Mouse (Mus musculus) liver, embryonic 12.5 days (tissue): Measurements from ENCODE around the gene Vps37d. TPM values are rescaled to one million over a fixed set of nuclear protein-coding genes. Genes with fewer than 3 reads are reported as not detected.

Source experiments
- ATAC-seq: fragments of 200-750 bp; cut with Nextera tagmentation; 2 replicates; pipeline ENCODE4 v1.8.0; 2017; ENCODE audit warnings: moderate number of reproducible peaks, mild to moderate bottlenecking, moderate library complexity
- H3K27ac ChIP-seq: fragments of 300-500 bp; sonication (generic); 2 replicates; pipeline ENCODE4 v1.5.1; 2016; ENCODE audit warnings: mild to moderate bottlenecking
- H3K27me3 ChIP-seq: fragments of 300-500 bp; sonication (generic); replicated peaks from 2 replicates; pipeline ENCODE4 v1.6.1; 2016; ENCODE audit warnings: mild to moderate bottlenecking, moderate library complexity
- H3K36me3 ChIP-seq: fragments of 300-500 bp; sonication (generic); 2 replicates; pipeline ENCODE4 v1.6.1; 2016; ENCODE audit warnings: mild to moderate bottlenecking, moderate library complexity
- H3K4me1 ChIP-seq: fragments of 300-500 bp; sonication (generic); 2 replicates; pipeline ENCODE4 v1.6.1; 2016
- H3K4me2 ChIP-seq: fragments of 300-500 bp; sonication (generic); 2 replicates; pipeline ENCODE4 v1.6.1; 2016; ENCODE audit warnings: mild to moderate bottlenecking, moderate library complexity
- H3K4me3 ChIP-seq: fragments of 300-500 bp; sonication (generic); 2 replicates; pipeline ENCODE4 v1.5.1; 2016; ENCODE audit warnings: mild to moderate bottlenecking, moderate library complexity
- H3K9ac ChIP-seq: fragments of 300-500 bp; sonication (generic); 2 replicates; pipeline ENCODE4 v1.6.1; 2016; ENCODE audit warnings: mild to moderate bottlenecking, moderate library complexity
- H3K9me3 ChIP-seq: fragments of 300-500 bp; sonication (generic); replicated peaks from 2 replicates; pipeline ENCODE4 v1.6.1; 2016; ENCODE audit warnings: mild to moderate bottlenecking, moderate library complexity
- WGBS: fragments of 180-500 bp; shearing (Covaris S2); methylation state at CpG from one replicate; pipeline ENCODE4 v1.1.7; 2016; ENCODE audit not compliant: insufficient replicate concordance; 5-methylcytosine and 5-hydroxymethylcytosine counted together
- polyA plus RNA-seq: library from polyadenylated mRNA; unstranded; fragments of >200 nt; fragmentation: Nextera tagmentation; extraction: Ambion mirVana; gene quantifications from 2 replicates; pipeline ENCODE4 v1.2.1, GENCODE M21; 2016

Gene Vps37d
- polyA plus RNA-seq, 1 experiment from 2014 or later, result 1.3 TPM

- H3K4me3 ChIP-seq, result peak overlapping the region; percentile 51
- H3K27me3 ChIP-seq, result peaks cover 82% of the 10 kb centered on the region
- WGBS, result 1% methylated on average over 48 of the region's 48 CpGs
- H3K36me3 ChIP-seq, result no peaks in the 10 kb centered on the region
- H3K4me1 ChIP-seq, result peaks cover 20% of the 10 kb centered on the region
- ATAC-seq, result peak; percentile 78
- H3K9ac ChIP-seq, result peak overlapping the region; percentile 22; the same call in 1 of the 2 replicates
- H3K9me3 ChIP-seq, result no peaks in the 10 kb centered on the region
- peak overlapping the region; percentile 69 for H3K4me2 ChIP-seq
- H3K27ac ChIP-seq, result 0 out of 2 replicates have a peak overlapping the region, but pooled peaks have one; percentile 51
Observed at GRCm38 (mm10) chr5:135106758-135107256, 28.7 kb upstream of the Vps37d start.

DNA sequence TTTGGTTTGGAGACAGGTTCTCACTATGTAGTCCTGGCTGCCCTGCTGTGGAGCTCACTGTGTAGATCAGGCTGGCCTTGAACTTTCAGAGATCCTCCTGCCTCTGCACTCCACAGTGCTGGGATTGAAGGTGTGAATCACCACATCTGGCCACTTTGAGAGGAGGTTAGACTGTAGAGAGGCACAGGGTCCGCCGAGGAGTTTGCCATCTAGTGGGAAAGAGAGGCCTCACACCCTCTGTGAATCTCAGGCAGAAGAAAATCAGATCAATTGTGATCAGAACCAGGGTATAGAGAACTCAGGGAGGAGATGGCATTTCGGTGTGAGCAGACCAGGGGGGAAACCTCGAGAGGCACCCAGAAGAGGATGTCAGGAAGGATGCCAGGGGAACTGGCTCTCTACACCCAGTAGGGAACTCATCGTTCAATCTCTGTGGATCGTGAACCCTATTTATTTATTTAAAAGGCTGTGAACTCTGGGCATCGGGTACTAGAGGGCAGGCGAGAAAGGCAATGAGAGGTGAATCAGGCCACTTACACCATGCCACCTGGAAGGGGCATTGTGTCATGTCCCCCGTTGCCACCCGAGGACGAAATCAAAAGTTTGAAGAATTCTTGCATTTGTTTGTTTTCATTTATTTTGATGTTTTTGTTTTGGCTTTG, 26.1 kb upstream of the Vps37d start:
- no peak for ATAC-seq
- H3K9me3 ChIP-seq, result no peaks in the 10 kb centered on the region
- no peak overlapping the region for H3K9ac ChIP-seq
- peaks cover 76% of the 10 kb centered on the region for H3K27me3 ChIP-seq
- no peak overlapping the region for H3K4me2 ChIP-seq
- H3K4me3 ChIP-seq, result no peak overlapping the region
- peaks cover 20% of the 10 kb centered on the region for H3K4me1 ChIP-seq
- WGBS, result 52% methylated on average over 11 of the region's 11 CpGs
- H3K27ac ChIP-seq, result no peak overlapping the region
- no peaks in the 10 kb centered on the region for H3K36me3 ChIP-seq

DNA sequence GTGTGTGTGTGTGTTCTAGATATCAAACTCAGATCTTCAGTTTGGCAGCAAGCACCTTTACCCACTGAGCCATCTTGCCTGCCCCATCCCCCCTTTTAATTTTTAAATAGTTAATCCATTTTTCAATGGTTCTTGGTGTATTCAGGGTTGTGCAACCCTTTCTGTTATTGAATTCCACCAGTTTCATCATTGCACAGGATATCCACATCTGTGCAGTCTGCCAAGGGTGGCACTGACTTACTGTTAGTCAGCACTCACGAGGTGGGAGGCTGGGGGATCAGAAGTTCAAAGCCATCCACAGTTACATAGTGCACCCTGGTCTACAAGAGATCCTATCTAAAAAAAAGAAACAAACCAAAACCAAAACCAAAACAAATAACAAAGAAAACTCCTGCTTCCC, 22.9 kb upstream of the Vps37d start:
- Histone ChIP-seq H3K9me3 (no peaks in the 10 kb centered on the region), H3K27me3 (peaks cover 55% of the 10 kb centered on the region), H3K4me3 (no peak overlapping the region), H3K27ac (no peak overlapping the region), H3K4me1 (no peaks in the 10 kb centered on the region), H3K9ac (no peak overlapping the region), H3K36me3 (no peaks in the 10 kb centered on the region), H3K4me2 (no peak overlapping the region)
- WGBS, result 28% methylated on average over 1 of the region's 1 CpGs
- no peak for ATAC-seq

DNA sequence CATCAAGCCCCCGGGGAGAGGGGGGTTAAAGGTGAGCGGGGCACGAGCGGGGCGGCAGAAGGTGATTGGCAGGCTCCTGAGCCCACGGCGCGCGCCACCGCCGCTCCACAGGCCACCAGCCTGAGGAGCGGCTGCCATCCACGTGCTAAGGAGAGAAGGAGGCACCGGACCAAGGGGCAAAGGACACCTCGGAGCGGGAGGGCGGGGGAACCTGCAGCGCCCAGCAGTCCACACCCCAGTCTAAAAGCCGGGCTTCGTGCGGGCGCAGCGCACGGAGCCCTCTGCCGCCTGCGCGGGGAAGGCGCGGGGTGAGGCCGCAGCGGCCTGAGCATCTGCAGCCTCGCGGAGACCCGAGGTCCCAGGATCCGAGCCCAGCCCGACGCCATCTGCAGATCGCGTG, 11.6 kb upstream of the Vps37d start, which contains the start of gene Mlxipl:
Mlxipl (plus strand) TSS at position 238 of the 400 bp plus-strand sequence.
- no peaks in the 10 kb centered on the region for H3K9me3 ChIP-seq
- H3K27ac ChIP-seq, result no peak within 1 kb of the TSS
- ATAC-seq, result no peak
- WGBS, result 5% methylated on average over 39 of the region's 39 CpGs
- no peaks in the 10 kb centered on the region for H3K36me3 ChIP-seq
- peaks cover 88% of the 10 kb centered on the region for H3K27me3 ChIP-seq
- H3K4me3 ChIP-seq, result no peak within 1 kb of the TSS; the same call in 1 of the 2 replicates
- H3K4me1 ChIP-seq, result no peaks in the 10 kb centered on the region
- H3K9ac ChIP-seq, result no peak within 1 kb of the TSS
- H3K4me2 ChIP-seq, result peak within 1 kb of the TSS; percentile 38

- 44% methylated on average over 4 of the region's 4 CpGs for WGBS
- H3K4me2 ChIP-seq, result no peak overlapping the region
- no peak overlapping the region for H3K9ac ChIP-seq
- H3K9me3 ChIP-seq, result no peaks in the 10 kb centered on the region
- H3K4me1 ChIP-seq, result no peaks in the 10 kb centered on the region
- no peak for ATAC-seq
- no peaks in the 10 kb centered on the region for H3K36me3 ChIP-seq
- H3K27me3 ChIP-seq, result peaks cover 91% of the 10 kb centered on the region
- no peak overlapping the region for H3K4me3 ChIP-seq
- no peak overlapping the region for H3K27ac ChIP-seq
Observed at GRCm38 (mm10) chr5:135086871-135087270, 8.8 kb upstream of the Vps37d start.

DNA sequence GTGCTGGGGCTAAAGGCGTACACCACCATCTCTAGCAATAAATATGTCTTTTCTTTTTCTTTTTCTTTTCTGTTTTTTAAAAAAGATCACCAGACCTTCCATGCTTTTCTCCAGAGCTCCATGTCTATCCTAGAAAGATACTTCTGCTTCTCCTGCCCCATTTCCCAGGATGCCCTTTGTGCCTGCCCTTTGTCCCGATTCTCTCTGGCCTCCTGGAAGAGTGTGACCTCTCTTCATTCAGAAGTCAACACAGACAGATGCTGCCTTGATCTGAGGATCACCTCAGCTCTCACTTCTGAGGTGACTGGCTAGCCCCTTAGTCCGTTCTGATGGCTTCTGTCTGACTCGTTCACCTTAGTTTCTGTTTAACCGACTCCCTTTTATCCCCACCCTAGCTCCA, 2.5 kb upstream of the Vps37d start:
- H3K36me3 ChIP-seq, result no peaks in the 10 kb centered on the region
- no peak overlapping the region for H3K27ac ChIP-seq
- H3K4me1 ChIP-seq, result peaks cover 23% of the 10 kb centered on the region
- ATAC-seq, result no peak
- no peak overlapping the region for H3K9ac ChIP-seq
- no peak overlapping the region for H3K4me3 ChIP-seq
- no peak overlapping the region for H3K4me2 ChIP-seq
- H3K9me3 ChIP-seq, result no peaks in the 10 kb centered on the region
- WGBS, result 59% methylated on average over 5 of the region's 5 CpGs
- H3K27me3 ChIP-seq, result peaks cover 72% of the 10 kb centered on the region

- Histone ChIP-seq H3K9ac (no peak overlapping the region), H3K4me1 (peaks cover 23% of the 10 kb centered on the region)
- WGBS, result 78% methylated on average over 2 of the region's 2 CpGs
Observed at GRCm38 (mm10) chr5:135079578-135079977, 1.5 kb upstream of the Vps37d start.

DNA sequence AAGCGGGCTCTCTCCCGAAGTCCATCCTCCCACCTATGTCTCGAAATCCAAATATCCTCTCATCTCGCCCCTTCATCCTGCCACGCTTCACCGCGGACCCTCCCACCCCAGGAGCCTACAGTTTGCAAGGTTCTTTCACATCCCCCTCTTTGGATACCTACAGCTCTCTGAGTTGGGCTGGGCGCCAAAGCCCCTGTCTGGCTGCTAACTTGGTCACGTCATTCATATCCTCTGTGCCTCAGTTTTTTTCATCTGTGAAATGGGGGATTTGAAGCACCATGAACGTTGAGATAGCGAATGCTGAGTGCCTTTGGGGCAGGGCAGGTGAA, 380 bp upstream of the Vps37d start:
- H3K27me3 ChIP-seq, result peaks cover 65% of the 10 kb centered on the region
- ATAC-seq, result peak; percentile 33
- peak overlapping the region; percentile 67 for H3K4me3 ChIP-seq
- peak overlapping the region; percentile 81 for H3K9ac ChIP-seq
- no peak overlapping the region for H3K27ac ChIP-seq
- WGBS, result 4% methylated on average over 11 of the region's 11 CpGs
- H3K4me1 ChIP-seq, result peaks cover 26% of the 10 kb centered on the region
- no peaks in the 10 kb centered on the region for H3K36me3 ChIP-seq
- no peaks in the 10 kb centered on the region for H3K9me3 ChIP-seq
- peak overlapping the region; percentile 98 for H3K4me2 ChIP-seq

More at GRCm38 (mm10) chr5:135079578-135079977, 1.5 kb upstream of the Vps37d start:
- Histone ChIP-seq H3K4me3 (no peak overlapping the region), H3K27ac (no peak overlapping the region), H3K4me2 (no peak overlapping the region), H3K9me3 (no peaks in the 10 kb centered on the region), H3K36me3 (no peaks in the 10 kb centered on the region), H3K27me3 (peaks cover 67% of the 10 kb centered on the region)
- no peak for ATAC-seq

DNA sequence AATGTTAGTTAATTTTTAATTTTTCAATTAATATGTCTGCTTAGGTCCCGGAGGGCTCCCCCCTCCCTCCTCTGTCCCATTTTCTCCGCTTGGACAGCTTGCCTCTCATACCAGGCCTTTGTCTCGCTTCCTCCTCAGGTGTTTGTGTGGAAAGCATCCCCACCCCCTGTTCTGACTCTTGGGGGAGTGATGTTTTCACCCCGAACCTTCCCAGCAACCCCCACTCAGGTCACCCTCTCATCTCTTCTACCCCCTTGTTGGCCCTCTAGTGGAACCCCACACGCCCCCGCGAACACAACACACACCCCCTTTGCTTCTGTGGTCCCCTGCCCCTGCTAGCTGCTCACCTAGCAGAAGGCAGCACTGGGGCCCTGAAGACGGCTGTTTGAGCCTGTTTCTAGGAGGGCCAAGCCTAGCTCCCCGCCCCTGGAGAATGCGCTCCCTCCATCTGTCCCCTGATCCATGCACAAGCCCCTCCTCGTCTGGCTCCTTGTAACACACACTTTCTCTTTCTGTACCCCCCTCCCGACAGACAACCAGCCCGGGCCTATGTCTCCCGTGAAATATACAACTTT, 1.0 kb downstream of the Vps37d start:
- H3K27ac ChIP-seq, result no peak overlapping the region
- H3K36me3 ChIP-seq, result no peaks in the 10 kb centered on the region
- H3K9ac ChIP-seq, result peak overlapping the region; percentile 31; the same call in 1 of the 2 replicates
- peaks cover 55% of the 10 kb centered on the region for H3K27me3 ChIP-seq
- peak overlapping the region; percentile 98 for H3K4me2 ChIP-seq
- WGBS, result 50% methylated on average over 14 of the region's 14 CpGs
- peak overlapping the region; percentile 67 for H3K4me3 ChIP-seq
- no peaks in the 10 kb centered on the region for H3K9me3 ChIP-seq
- H3K4me1 ChIP-seq, result peaks cover 32% of the 10 kb centered on the region
- ATAC-seq, result no peak

- WGBS, result 79% methylated on average over 14 of the region's 14 CpGs
- no peak overlapping the region for H3K4me3 ChIP-seq
Observed at GRCm38 (mm10) chr5:135076368-135076767, 1.7 kb downstream of the Vps37d start.

DNA sequence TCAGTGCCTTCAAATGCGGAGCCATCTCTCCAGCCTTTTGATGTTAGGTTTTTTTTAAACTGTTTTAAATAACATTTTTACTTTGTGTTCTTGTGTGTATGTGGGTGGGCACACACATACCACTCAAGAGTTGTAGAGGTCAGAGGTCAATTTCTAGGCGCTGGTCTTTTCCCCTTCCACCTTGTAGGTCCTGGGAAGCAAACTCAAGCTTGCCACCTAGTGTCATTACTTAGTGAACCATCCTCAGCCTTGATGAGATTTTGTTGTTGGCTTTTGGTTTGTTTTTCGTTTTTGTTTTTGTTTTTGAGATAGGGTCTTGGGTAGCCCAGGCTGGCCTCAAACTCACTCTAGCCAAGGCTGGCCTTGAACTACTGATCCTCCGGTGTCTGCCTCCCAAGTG, 2.4 kb downstream of the Vps37d start:
- 56% methylated on average over 4 of the region's 4 CpGs for WGBS
- no peak overlapping the region for H3K9ac ChIP-seq
- H3K9me3 ChIP-seq, result no peaks in the 10 kb centered on the region
- H3K27me3 ChIP-seq, result peaks cover 48% of the 10 kb centered on the region
- H3K27ac ChIP-seq, result no peak overlapping the region
- H3K36me3 ChIP-seq, result no peaks in the 10 kb centered on the region
- no peak overlapping the region for H3K4me3 ChIP-seq
- H3K4me1 ChIP-seq, result peaks cover 36% of the 10 kb centered on the region
- H3K4me2 ChIP-seq, result no peak overlapping the region
- ATAC-seq, result no peak

More at GRCm38 (mm10) chr5:135076368-135076767, 1.7 kb downstream of the Vps37d start:
- no peak overlapping the region for H3K27ac ChIP-seq
- no peak overlapping the region for H3K9ac ChIP-seq
- H3K27me3 ChIP-seq, result peaks cover 52% of the 10 kb centered on the region
- no peaks in the 10 kb centered on the region for H3K9me3 ChIP-seq
- ATAC-seq, result no peak
- H3K4me1 ChIP-seq, result peaks cover 32% of the 10 kb centered on the region
- no peak overlapping the region for H3K4me2 ChIP-seq
- H3K36me3 ChIP-seq, result no peaks in the 10 kb centered on the region

DNA sequence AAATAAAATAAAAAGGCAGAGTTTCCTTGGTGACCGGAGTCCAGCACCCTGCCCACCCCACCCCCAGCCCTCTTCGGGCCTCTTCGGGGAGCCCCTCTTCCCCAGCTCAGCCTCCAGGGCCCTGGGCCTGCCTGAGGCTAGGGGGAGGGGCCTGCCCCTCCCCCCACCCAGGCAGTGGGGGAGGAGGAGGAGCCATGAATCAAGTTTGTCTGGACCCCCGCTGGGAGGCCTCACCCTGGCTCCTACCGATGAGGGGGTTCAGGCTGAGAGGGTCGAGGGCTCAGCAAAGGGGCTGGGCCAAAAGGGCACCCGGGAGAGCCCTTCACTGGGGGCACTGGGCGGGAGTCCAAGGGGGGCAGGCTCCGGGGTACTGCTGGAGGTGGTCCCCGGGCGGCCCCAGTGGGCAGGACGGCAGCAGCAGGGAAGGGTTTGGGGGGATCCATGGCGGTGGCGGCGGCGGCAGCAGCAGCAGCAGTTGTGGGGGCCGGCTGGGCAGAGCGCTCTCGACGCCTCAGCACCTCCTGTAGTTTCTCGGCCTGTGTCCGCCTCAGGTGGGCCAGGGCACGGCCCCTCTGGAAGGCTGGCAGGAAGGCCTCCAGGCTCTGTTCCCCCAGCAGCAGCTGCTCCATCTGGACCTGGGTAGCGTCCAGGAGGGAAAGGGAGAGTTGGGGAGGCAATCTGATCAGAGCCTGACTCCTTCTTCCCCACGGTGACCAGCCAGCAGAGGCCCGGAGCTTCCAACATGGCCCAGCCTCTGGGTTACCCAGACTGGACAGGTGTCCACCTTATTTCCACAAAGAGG, 4.5 kb downstream of the Vps37d start:
- no peaks in the 10 kb centered on the region for H3K36me3 ChIP-seq
- H3K4me1 ChIP-seq, result peaks cover 42% of the 10 kb centered on the region
- H3K4me3 ChIP-seq, result no peak overlapping the region
- no peaks in the 10 kb centered on the region for H3K9me3 ChIP-seq
- no peak overlapping the region; the same call in 1 of the 2 replicates for H3K9ac ChIP-seq
- no peak for ATAC-seq
- H3K27ac ChIP-seq, result no peak overlapping the region
- no peak overlapping the region for H3K4me2 ChIP-seq
- 48% methylated on average over 26 of the region's 26 CpGs for WGBS
- H3K27me3 ChIP-seq, result peaks cover 32% of the 10 kb centered on the region
